Mouse (Mus musculus) myocyte (in vitro differentiated cells): Measurements from ENCODE around the gene Olfr951. TPM values are rescaled to one million over a fixed set of nuclear protein-coding genes. Genes with fewer than 3 reads are reported as not detected.

Source experiments
- H3K27me3 ChIP-seq: one replicate; pipeline ENCODE4 v1.6.1; 2011; ENCODE audit not compliant: control insufficient read depth, insufficient read depth, insufficient read length
- H3K36me3 ChIP-seq: one replicate; pipeline ENCODE4 v1.6.1; 2011; ENCODE audit not compliant: control insufficient read depth, insufficient read depth
- H3K4me2 ChIP-seq: one replicate; pipeline ENCODE4 v1.6.1; 2011; ENCODE audit warnings: low read depth, control low read depth
- H3K4me3 ChIP-seq: one replicate; pipeline ENCODE4 v1.5.1; 2011; ENCODE audit warnings: mild to moderate bottlenecking, control low read depth, moderate library complexity
- H3K79me2 ChIP-seq: one replicate; pipeline ENCODE4 v1.6.1; 2011; ENCODE audit not compliant: control insufficient read depth, insufficient read depth
- H3ac ChIP-seq: one replicate; pipeline ENCODE4 v1.6.1; 2011; ENCODE audit not compliant: control insufficient read depth, insufficient read length
- CEBPB ChIP-seq: IDR thresholded peaks from 2 replicates; pipeline ENCODE4 v1.6.1; 2011; ENCODE audit warnings: mild to moderate bottlenecking, moderate library complexity; ENCODE audit not compliant: poor library complexity, insufficient read depth, severe bottlenecking
- E2F4 ChIP-seq: IDR thresholded peaks from one replicate; pipeline ENCODE4 v1.6.1; 2011; ENCODE audit warnings: mild to moderate bottlenecking, control low read depth, moderate library complexity; ENCODE audit not compliant: insufficient read depth
- MAX ChIP-seq: IDR thresholded peaks from one replicate; pipeline ENCODE4 v1.6.1; 2011; ENCODE audit warnings: low read depth, mild to moderate bottlenecking, control low read depth
- MYOD1 ChIP-seq, 3 experiments: IDR thresholded peaks; one replicate each; pipeline ENCODE4 v1.6.1; 2011; ENCODE audit warnings: control low read depth in 2 of 3, low read depth in 2 of 3, mild to moderate bottlenecking in 2 of 3, moderate library complexity in 1 of 3; ENCODE audit not compliant: insufficient read length in 2 of 3, control insufficient read depth in 1 of 3
- MYOG ChIP-seq, 3 experiments: IDR thresholded peaks; one replicate each; pipeline ENCODE4 v1.6.1; 2011; ENCODE audit warnings: control low read depth in 2 of 3, low read depth in 2 of 3, mild to moderate bottlenecking in 2 of 3; ENCODE audit not compliant: insufficient read length in 2 of 3, control insufficient read depth in 1 of 3, insufficient read depth in 1 of 3
- POLR2A ChIP-seq: IDR thresholded peaks from one replicate; pipeline ENCODE4 v1.6.1; 2011; ENCODE audit warnings: low read depth, mild to moderate bottlenecking, control low read depth, moderate library complexity; ENCODE audit not compliant: insufficient read length
- POLR2AphosphoS2 ChIP-seq: IDR thresholded peaks from one replicate; pipeline ENCODE4 v1.6.1; 2011; ENCODE audit warnings: low read depth, control low read depth; ENCODE audit not compliant: insufficient read length
- REST ChIP-seq: IDR thresholded peaks from one replicate; pipeline ENCODE4 v1.6.1; 2011; ENCODE audit warnings: mild to moderate bottlenecking, control low read depth, moderate library complexity; ENCODE audit not compliant: insufficient read depth, insufficient read length
- SRF ChIP-seq: IDR thresholded peaks from one replicate; pipeline ENCODE4 v1.6.1; 2011; ENCODE audit warnings: low read depth; ENCODE audit not compliant: control insufficient read depth, insufficient read length
- TCF12 ChIP-seq: IDR thresholded peaks from one replicate; pipeline ENCODE4 v1.6.1; 2011; ENCODE audit warnings: mild to moderate bottlenecking, control low read depth; ENCODE audit not compliant: poor library complexity, insufficient read depth, severe bottlenecking
- TCF3 ChIP-seq: IDR thresholded peaks from one replicate; pipeline ENCODE4 v1.6.1; 2011; ENCODE audit warnings: low read depth, control low read depth; ENCODE audit not compliant: insufficient read length
- USF1 ChIP-seq: IDR thresholded peaks from one replicate; pipeline ENCODE4 v1.6.1; 2011; ENCODE audit warnings: low read depth, mild to moderate bottlenecking, control low read depth, moderate library complexity
- polyA plus RNA-seq: library from polyadenylated mRNA; unstranded; fragments of >200 nt; fragmentation: generic; extraction: Trizol; gene quantifications from one replicate; pipeline ENCODE4 v1.2.1, GENCODE M21; 2012; ENCODE audit warnings: missing spikeins

Gene Olfr951
- polyA plus RNA-seq: not detected

DNA sequence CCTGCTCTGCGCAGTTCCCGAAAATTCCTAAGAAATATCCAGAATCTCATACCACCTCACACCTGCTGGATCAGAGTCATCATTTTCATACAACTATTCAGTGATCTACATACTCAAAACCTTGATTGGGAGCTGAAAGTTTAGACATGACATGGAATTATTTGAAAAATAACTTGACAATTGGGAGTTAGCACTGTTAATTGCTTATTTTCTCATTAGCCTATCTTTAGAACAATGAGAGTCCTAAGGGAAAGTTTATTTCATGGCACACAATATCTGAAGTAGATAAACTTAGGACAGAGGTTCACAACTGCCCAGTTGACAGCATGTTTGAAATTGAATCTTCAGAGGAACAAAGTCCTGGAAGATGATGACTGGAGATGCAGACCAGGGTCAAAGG, at the start of gene Olfr951:
Gene Olfr951, plus strand, starts transcription at position 301 of the 400 bp plus-strand sequence.
- no peak within 1 kb of the TSS for H3K4me2 ChIP-seq
- H3K27me3 ChIP-seq: no peaks in the 10 kb centered on the region
- H3K36me3 ChIP-seq: no peaks in the 10 kb centered on the region
- H3ac ChIP-seq: no peak within 1 kb of the TSS
- no peak within 1 kb of the TSS for H3K4me3 ChIP-seq
- TF ChIP-seq E2F4 (no peak), REST (no peak), MYOD1 (IDR thresholded peaks at IDR 0.05; ENCODE audit: control insufficient read depth in 1 of 3, insufficient read length in 2 of 3, low read depth in 2 of 3) (no peak), POLR2AphosphoS2 (no peak), SRF (no peak), TCF12 (no peak), POLR2A (no peak), TCF3 (no peak), USF1 (no peak), CEBPB (no peak), MYOG (IDR thresholded peaks at IDR 0.05; ENCODE audit: control insufficient read depth in 1 of 3, insufficient read depth in 1 of 3, insufficient read length in 2 of 3, low read depth in 2 of 3) (no peak), MAX (no peak)
- H3K79me2 ChIP-seq: no peaks in the 10 kb centered on the region

DNA sequence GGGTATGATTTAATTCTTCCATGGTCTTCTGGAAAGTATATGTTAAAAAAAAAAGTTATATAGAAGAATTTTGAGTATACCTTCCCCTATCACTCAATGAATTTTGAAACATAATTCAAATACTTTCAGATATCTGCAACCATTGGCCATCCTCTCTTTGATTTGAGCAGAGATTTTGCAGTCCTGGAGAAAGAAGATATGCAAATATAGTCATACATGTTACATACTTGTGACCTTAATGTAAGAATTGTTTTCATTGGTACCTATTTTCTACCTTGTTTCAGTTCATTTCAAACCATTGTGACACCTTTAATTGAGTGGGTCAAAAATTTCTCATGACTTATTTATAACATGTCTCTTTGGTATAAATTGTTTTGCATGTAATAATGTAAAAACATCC, 39.8 kb downstream of the Olfr951 start, which contains the start of gene Olfr952:
Gene Olfr952, minus strand, starts transcription at position 101 of the 400 bp plus-strand sequence.
- no peak for TF ChIP-seq MYOG (IDR thresholded peaks at IDR 0.05; ENCODE audit: control insufficient read depth in 1 of 3, insufficient read depth in 1 of 3, insufficient read length in 2 of 3, low read depth in 2 of 3)
- TF ChIP-seq REST: no peak
- TF ChIP-seq MYOD1 (IDR thresholded peaks at IDR 0.05; ENCODE audit: control insufficient read depth in 1 of 3, insufficient read length in 2 of 3, low read depth in 2 of 3): no peak
- H3K4me3 ChIP-seq: no peak within 1 kb of the TSS
- no peak within 1 kb of the TSS for H3K4me2 ChIP-seq
- no peaks in the 10 kb centered on the region for H3K27me3 ChIP-seq
- H3ac ChIP-seq: no peak within 1 kb of the TSS
- no peaks in the 10 kb centered on the region for H3K36me3 ChIP-seq
- H3K79me2 ChIP-seq: no peaks in the 10 kb centered on the region

Other genes with a start within 250 kb of the Olfr951 start
- gene Olfr943, start 221.1 kb upstream of the Olfr951 start, polyA plus RNA-seq: not detected
- gene Olfr944, start 185.5 kb upstream of the Olfr951 start, polyA plus RNA-seq: not detected
- not detected for gene Olfr1537, start 137.4 kb upstream of the Olfr951 start, polyA plus RNA-seq
- not detected for gene Olfr945, start 110.6 kb upstream of the Olfr951 start, polyA plus RNA-seq
- not detected for gene Olfr948, start 61.4 kb upstream of the Olfr951 start, polyA plus RNA-seq
- gene Olfr952, start 39.7 kb downstream of the Olfr951 start, polyA plus RNA-seq: not detected
- not detected for gene Olfr954, start 69.3 kb downstream of the Olfr951 start, polyA plus RNA-seq
- not detected for gene Olfr955, start 84.5 kb downstream of the Olfr951 start, polyA plus RNA-seq
- not detected for gene Olfr44, start 106.6 kb downstream of the Olfr951 start, polyA plus RNA-seq
- not detected for gene Olfr957, start 128.4 kb downstream of the Olfr951 start, polyA plus RNA-seq
- not detected for gene Olfr958, start 166.6 kb downstream of the Olfr951 start, polyA plus RNA-seq
- gene Olfr959, start 188.2 kb downstream of the Olfr951 start, polyA plus RNA-seq: not detected
- 0.01 TPM for gene AW551984, start 217.0 kb downstream of the Olfr951 start, polyA plus RNA-seq
- not detected for gene Olfr148, start 223.2 kb downstream of the Olfr951 start, polyA plus RNA-seq
- not detected for gene Olfr960, start 234.0 kb downstream of the Olfr951 start, polyA plus RNA-seq